Mouse (Mus musculus) gonadal fat pad, adult 2 months (tissue): ENCODE data around the gene Col6a4. TPM values are rescaled to one million over a fixed set of nuclear protein-coding genes. Genes with fewer than 3 reads are reported as not detected.

Source experiments
- DNase-seq: peaks from one replicate; pipeline ENCODE4 v3.0.0-alpha.2; 2012; ENCODE audit warnings: low read depth
- polyA plus RNA-seq: library from polyadenylated mRNA; depleted of rRNA; stranded (reverse); fragments of >200 nt; gene quantifications from 2 replicates; pipeline ENCODE4 v1.2.3, GENCODE M21; 2012; rRNA removed

The Col6a4 gene
- polyA plus RNA-seq: 43.0 and 61.0 TPM in 2 replicates

GRCm38 (mm10) chr9:106096683-106097082, at the start of gene Col6a4:
Col6a4 (minus strand) TSS chr9:106096783.
- no peak for DNase-seq

DNA sequence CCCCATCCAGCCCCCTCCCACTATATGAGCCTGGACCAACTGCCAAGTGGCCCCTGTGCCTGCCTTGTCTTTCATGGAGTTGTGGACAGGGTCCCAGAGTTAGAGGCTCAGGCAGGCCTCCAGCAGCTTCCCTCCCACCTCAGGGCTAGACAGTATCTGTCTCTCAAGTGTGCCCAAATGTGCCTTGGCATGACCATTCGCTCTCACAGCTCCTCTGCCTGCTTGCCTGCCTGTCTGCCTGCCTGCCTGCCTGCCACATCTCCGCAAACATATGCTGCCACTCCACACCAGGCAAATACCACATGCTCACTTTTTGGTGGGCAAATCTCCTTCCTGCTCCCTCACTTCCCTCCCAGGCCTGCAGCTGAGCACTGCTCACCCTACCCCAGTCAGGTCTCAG, 49.0 kb upstream of the Col6a4 start:
- DNase-seq: no peak

DNA sequence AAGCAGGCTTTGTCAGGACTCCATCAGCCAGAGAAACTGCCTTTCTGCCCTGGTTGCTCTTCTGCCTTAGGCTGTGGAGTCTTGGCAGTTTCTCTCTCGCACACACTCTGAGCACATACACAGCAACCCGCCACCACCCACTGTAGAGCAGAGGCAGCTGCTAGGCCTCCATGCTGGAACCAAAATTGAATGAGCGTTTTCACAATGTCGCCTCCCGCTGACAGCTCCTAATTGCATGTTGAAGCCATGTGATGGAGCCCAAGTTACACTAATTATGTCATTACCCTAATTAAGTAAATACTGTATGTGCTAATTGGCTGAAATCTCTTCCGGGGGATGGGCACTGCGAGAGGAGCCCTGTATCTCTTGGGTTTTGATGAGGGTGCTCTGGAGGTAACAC, 47.6 kb upstream of the Col6a4 start:
- no peak for DNase-seq

DNA sequence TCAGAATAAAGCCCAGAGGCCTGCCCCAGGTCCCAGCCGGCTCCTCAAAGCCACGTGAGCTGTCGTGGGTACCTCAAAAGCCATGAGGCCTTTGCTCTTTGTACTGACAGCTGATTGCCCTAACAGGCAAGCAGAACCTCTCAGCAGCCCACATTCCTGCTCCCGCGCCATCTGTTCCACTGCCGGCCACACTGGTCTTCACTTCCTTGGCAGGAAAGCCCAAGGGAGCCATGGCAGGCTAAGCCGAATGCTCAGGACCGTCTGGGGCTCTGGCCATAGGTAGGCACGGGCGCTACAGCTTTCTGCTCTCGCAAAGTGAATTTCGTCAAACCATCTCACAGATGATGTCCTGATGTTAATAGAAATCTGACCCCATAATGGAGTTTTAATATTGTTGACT, 45.4 kb upstream of the Col6a4 start:
- no peak for DNase-seq

DNA sequence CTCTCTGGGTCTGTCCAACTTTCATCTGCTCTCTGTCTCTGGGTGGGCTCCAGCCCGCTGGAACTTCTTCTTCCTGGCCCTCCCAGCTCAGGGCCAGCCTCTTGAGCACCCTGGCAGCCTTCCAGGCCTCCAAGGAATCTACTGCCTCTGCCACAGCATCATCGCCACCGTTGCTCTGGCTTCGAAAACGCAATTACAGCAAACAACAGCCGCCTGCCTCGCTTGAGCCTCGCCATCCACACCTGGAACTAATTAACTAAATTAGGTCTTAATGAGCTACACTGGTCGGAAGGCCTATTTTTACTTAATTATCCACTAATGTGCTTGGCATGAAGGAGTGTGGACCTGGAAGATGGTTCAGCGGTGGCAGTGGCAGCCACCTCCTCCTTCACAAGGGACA, 43.2 kb upstream of the Col6a4 start:
- DNase-seq: no peak

DNA sequence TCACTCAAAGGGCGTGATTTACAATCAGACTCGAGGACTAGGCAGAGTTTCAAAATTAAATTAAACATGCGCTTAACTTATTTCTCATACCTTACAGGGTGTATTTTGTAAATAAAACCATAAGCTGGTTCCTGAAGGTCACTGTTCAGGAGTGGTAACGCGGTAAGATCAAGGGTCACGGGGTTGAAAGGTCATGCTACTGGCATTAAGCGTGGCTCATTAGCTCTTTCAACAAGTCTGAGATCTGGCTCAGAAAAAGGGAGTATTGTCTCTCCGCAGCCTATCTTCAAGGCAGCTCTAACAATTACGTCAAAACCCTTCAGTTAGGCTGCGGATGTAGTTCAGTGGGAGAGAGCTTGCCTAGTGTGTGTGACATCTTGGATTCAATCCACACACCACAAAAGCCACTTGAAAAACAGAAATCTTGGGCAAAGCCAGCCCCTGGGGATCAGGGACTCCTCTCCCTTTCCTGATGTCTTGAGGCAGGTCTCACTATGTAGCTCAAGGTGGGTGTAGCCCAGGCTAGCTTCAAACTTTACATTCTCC, 41.2 kb upstream of the Col6a4 start:
- DNase-seq: no peak

DNA sequence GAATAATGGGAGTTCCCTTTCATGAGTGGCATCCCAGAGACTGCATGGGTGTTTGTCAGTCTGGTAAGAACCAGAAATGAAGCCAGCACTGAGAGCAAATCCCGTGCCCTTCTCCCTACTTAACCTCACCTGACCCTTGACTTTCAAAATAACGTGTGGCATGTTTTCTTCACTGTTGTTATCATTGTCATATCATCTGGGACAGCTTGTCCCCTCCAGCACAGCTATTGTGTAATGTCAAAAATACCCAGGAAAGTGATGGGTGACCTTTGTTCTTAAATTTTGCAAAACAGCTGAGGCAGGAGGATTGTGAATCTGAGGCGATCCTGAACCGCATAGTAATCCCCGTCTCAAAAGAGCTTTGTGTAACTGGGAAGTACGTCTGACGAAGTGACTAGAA, 33.7 kb upstream of the Col6a4 start:
- DNase-seq: no peak

DNA sequence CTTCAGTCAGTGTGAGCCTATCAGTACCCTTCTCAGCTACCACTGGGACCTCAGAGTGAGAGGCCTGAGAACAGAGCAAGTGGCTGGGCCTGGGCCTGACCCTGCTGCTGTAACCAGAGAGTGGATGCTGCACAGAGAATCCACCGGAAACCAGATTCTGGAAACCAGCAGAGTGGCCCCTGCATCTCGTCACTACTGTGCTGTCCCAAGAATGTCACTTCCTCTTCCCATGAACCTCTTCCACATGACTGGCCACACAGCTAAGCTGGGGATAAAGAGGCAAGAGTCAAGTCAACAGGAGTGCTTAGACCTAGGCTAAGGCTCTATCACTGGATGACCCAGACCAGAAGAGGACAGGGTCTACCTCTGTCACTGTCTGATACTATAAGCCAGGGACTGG, 32.5 kb upstream of the Col6a4 start:
- no peak for DNase-seq

- no peak for DNase-seq
These were observed 30.2 kb upstream of the Col6a4 start for GRCm38 (mm10) chr9:106126786-106127251.

DNA sequence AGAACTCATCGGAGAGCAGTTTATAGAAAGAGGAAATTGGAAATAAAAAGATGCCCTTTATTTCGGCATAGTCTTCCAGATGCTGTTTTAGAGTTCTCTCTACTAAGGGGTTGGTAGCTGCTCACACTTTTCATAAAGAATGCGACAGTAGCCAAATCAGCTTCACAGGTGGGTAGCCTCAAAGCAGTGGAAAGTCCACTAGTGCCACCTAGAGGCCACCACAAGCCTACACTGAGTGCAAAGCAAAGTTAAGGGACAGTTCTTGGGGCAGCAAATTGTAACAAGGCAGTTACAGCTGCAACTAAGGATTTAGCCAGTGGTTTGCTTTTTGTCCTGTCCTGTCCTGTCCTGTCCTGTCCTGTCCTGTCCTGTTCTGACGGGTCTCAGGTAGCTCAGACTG, 27.0 kb upstream of the Col6a4 start:
- DNase-seq: no peak

DNA sequence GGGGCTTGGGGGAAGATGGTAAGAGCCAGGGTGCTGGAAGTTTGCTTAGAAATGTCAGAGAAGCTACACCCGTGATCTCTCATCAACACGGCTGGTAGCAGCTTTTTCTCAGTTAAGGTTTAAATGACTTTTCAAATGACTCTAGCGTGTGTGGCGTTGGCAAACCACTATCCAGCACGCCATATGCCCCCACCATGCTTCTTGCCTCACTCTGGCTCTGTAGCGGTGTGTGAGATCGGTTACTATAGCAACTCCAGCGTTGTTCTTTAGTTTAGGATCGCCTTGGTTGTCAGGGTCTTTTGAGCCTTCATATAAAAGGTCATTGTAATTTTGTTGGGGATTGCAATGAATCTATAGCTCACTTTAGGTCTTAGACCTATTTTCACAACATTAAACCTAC, 22.5 kb upstream of the Col6a4 start:
- DNase-seq: no peak

GRCm38 (mm10) chr9:106115801-106116424, 19.3 kb upstream of the Col6a4 start:
- DNase-seq: no peak

DNA sequence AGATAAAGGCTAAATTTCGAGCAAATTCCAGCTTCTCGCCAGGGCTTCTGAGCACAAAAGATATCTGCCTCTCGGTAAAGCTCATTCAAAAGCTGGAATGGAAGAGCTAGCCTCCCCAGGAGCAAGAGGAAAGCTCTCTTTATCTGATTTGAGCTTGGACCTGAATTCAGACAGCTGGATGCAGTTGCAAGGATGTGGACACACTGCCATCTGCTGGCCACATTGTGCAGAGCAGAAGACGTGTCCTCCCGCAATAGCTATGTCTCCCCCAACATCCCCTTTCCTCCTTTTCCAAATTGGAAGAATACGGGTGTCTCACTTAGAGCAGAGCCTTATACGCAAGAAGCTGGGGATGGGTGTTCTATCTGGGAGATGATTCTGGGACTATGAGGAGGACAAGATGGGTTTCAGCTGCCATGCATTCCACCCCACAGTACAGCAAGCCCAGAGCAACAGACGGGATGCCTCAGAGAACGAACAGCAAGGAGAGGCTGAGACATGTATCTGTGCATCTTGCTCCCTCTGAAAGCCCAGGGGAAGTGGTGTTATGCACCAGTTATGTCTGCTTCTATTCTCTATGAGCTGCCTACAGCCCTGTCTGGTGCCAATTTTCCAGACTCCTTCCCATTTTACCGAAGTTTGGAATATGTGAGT, 16.3 kb upstream of the Col6a4 start:
- DNase-seq: no peak

DNA sequence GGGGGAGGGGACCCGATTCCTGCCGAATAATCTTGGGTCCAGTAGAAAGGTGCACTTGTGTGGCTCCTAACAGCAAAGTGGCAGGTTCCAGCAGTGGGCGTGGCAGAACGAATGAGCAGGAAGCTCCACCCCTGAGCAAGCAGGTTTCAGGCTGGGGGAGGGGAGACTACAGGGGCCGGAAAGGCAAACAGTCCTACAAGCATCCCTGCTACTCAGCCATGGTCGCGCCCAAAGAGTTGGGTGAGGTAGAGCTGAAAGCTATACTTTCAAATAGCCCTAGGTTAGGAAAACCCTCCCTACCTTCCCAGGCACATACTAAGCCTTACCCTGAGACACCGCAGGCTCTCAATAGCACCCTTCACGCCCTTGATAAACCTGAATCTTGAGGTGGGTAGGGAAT, 9.7 kb upstream of the Col6a4 start:
- DNase-seq: no peak

- DNase-seq: no peak
These were observed 7.8 kb upstream of the Col6a4 start for GRCm38 (mm10) chr9:106104401-106104800.

DNA sequence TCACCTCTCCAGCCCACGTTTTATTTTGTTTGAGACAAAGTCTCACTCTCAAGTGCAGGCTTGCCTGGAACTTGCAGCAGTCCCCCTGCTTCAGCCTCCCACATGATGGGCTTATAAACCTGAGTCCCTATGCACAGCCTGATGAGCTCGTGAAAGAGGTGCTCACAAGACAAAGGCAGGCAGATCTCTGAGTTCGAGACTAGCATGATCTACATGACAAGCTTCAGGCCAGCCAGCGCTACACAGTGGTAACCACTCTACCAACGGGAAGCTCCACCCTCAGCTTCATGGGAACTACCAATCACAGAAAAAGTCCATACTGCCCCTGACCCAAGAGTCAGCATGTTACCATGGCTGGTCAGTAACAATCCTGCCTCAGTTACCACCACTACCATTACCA, 4.6 kb upstream of the Col6a4 start:
- DNase-seq: no peak

DNA sequence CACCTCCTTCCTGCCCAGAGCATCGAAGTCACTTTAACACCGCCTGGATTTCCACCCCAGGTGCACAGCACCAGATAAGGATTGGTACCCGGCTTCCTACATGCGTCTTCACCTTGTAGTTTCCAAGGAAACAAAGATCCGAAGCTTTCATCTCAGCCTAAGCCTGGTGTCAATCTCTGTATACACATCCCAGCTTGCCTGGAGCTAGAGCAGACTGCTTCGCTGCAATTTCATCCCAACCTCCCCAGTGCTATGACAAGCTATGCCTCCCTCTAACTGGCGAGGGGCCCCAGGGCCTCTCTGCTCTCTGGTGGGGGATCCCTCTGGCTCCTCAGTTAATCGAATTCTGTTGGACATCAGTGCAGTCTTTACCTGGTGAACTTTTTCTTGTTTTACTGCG, 3.7 kb upstream of the Col6a4 start:
- DNase-seq: no peak

GRCm38 (mm10) chr9:106099379-106100021, 2.9 kb upstream of the Col6a4 start:
- no peak for DNase-seq

DNA sequence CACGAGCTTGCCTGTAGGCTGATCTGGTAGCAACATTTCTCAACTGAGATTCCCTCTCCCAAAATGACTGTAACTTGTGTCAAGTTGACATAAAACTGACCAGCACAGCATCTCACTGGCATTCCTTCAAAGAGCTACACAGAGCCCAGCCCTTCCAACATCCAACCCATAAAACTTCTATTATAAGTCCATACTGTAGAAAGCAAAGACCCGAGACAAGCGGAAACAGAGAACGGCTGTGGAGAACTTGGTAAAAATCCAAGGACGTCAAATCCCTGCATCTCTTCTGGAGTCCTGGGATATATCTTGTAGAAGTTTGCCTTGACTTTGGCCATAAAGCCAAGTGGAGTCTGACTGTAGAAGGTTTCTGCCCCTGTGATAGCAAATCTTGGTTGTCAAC, 15.1 kb downstream of the Col6a4 start:
- DNase-seq: no peak

GRCm38 (mm10) chr9:106080261-106081033, 16.1 kb downstream of the Col6a4 start:
- DNase-seq: no peak

DNA sequence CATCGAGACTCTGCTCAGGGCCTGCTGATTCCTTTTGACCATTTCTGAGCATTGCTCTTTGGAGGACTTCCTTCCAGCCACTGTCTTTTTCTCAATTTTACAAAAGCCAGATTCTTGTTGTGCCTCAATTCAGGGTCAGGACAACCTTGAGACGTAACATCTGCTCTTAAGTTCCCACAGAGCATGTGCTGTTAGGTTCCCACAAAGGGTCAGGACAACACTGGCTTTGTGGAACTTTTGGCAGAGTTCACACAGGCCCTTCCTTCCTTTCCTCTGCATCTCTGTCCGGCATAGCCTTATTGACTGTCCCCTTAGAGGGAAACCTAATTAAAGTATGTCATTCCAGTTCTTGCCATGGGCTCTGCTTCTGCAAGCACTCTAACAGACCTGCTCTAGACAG, 18.6 kb downstream of the Col6a4 start:
- DNase-seq: no peak

- no peak for DNase-seq
These were observed 20.3 kb downstream of the Col6a4 start for GRCm38 (mm10) chr9:106076234-106076633.
